Mouse (Mus musculus) urinary bladder, postnatal 4 days (tissue): Measurements from ENCODE around the gene Srrm1.
"Not testable (repeated sequence)": the region's sequence is repeated elsewhere in the genome, so short reads cannot be mapped to it uniquely, and the experiment has no call there.

Experiments used
- DNase-seq, 2 experiments: peaks; one replicate each; pipeline ENCODE4 v3.0.0; 2021 to 2022; ENCODE audit warnings: low spot score in 2 of 2

The Srrm1 gene

DNA sequence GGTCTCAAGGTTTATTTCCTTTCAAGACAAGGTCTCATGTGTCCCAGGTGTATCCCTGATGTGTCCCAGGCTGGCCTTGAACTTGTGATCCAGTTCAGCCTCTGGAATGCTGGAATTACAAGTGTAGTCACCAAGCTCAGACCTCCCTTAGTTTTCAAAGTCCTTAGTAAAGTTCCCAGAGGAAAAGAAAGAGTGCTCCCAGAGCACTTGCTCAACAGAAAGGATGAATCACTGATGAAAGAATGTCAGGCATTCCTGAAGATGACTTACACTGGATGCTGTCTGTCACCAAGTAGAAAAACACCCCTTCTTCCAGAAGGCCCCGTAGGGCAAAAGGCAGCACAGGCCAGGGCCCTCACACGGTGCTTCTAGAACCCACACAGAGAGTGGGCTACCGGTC lies 52.0 kb downstream of the Srrm1 start:
- DNase-seq, result no peak

- no peak for DNase-seq
These were observed 52.7 kb downstream of the Srrm1 start for GRCm38 (mm10) chr4:135300248-135301041.

- no peak for DNase-seq
These were observed 54.4 kb downstream of the Srrm1 start for GRCm38 (mm10) chr4:135298680-135299079.

DNA sequence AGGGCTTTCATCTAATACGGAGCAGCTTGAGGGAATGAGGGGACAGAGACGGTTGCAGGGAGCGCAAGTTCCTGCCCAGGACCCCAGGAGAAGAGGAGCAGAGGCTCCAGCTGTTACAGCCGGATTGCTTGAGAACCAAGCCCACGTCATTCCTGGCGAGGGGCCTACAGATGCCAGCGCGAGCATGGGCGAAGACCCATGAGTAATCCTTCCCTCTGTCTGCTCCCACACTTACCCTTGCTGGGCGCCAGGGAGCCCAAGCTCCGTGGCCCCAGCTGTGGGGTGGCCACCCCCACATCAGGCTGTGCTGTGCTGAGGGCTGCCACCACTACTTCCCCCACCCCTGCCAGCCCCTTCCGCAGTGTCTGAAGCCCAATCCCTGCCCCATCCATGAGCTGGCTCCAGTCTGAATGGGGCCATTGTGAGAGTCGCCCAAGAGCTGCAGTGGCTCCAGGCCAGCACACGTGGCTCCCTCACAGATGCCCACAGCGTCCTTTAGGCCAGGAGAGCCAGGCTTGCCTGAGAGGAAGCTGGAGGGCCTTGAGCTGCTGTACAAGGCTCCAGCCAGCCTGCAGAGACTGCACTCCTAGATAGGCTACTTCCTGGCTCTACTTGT lies 55.1 kb downstream of the Srrm1 start:
- no peak for DNase-seq

- no peak for DNase-seq
These were observed 56.0 kb downstream of the Srrm1 start for GRCm38 (mm10) chr4:135297146-135297545.

GRCm38 (mm10) chr4:135296565-135296964 lies 56.6 kb downstream of the Srrm1 start:
- DNase-seq, result no peak

DNA sequence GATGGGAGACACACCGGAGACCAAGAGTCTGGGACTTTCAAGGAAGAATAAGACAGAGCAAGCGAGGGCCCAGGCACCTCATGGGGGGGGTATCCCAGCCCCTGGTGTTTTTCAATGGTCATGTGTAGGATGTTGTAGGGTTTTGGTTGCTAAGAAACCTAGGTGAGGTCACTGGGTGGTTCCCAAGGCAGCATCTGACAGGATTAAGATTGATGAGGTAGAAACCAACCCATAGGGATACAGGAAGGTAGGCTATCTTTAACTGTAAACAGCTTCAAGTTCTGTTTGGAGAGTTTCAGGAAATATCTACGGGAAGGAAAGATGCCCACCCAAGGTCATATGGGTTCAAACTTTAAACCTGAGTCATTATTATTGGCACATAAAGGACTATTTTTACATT lies 59.3 kb downstream of the Srrm1 start:
- no peak for DNase-seq

- no peak for DNase-seq
These were observed 60.5 kb downstream of the Srrm1 start for GRCm38 (mm10) chr4:135292477-135293089.

GRCm38 (mm10) chr4:135291841-135292240 lies 61.3 kb downstream of the Srrm1 start:
- no peak for DNase-seq

- no peak for DNase-seq
These were observed 61.9 kb downstream of the Srrm1 start for GRCm38 (mm10) chr4:135291199-135291598.

DNA sequence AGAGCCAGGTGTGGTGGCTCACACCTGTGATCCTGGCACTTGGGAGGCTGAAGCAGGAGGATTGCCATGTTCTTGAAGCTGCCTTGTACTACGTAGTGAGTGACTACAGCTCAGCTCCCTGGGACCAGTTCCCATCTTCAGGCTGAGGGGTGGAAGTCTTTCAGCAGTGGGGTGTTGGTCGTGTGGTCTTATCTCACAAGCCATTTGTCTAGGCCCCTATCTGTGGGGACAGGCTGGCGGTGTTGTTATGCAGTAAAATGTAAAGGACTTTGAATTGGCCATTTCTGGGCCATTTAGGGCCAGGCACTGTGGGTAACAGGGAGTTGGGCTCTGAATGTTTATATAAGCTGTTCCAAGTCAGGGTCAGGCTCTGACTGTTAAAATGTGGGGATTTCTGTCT lies 65.1 kb downstream of the Srrm1 start:
- no peak for DNase-seq

DNA sequence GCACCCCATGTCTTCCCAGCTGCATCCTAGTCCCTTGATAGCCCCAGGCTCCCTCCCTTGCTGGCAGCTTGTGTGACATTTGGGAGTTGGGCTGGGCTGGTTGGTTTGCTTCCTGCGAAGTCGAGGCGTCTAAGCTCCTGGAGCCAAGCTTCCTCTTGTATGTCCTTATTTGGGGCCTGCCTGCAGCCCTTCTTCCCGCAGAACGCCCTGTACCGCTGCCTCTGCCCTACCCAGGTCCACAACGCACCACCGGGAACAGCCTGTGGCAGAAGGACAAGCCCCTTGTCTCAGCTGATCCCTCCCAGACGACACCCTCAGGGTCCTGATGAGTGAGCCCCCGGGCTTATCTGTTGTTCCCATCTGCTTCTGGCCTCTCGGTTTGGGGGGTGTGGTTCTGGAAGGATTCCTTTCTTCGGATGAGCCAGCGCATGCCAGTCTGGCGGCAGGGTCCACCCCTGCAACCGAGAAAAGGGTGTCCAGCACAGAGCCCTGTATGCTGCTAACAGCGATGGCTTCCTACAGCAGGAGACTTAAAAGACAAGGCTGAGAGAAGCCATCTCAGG lies 66.2 kb downstream of the Srrm1 start:
- peak in 1 of 2 experiments; percentile 49 for DNase-seq

- no peak for DNase-seq
These were observed 67.0 kb downstream of the Srrm1 start for GRCm38 (mm10) chr4:135286033-135286622.

DNA sequence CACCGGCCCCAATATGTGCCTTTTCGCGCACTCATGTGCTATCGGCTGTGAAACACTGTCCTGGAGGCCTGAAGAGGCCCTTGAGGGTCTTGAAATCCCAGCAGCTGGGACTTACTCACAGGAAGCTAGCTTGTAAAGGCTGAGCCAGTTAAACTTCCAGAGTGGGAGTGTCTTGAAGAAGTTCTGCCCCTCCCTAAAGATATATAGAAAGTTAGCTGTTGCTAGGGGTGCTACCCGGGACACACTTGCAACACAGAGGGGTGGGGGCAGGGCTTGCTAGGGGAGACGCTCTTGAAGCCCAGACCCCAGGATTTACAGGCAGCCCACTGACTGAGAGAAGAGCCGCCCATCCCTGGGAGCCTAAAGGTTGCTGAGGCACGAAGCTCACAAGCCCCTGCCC lies 67.7 kb downstream of the Srrm1 start:
- DNase-seq, result no peak

- no peak for DNase-seq
These were observed 69.2 kb downstream of the Srrm1 start for GRCm38 (mm10) chr4:135283875-135284274.

DNA sequence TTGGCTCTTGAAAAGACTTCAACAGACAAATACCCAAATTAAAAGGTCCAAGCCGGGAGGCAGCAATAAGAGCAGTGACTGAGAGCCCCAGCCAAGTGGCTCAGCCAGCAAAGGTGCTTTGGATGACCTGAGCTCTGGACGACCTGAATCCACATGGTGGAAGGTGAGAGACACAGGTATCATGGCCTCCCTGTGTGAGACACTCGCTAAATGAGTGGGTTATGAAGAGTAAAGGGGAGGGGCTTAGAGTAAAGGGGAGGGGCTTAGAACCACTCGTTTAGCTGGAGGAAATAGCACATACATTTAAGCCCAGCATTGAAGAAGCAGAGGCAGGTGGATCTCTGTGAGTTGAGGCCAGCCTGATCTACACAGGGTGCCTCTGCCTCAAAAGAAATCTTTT lies 69.7 kb downstream of the Srrm1 start:
- no peak for DNase-seq

GRCm38 (mm10) chr4:135282651-135283290 lies 70.3 kb downstream of the Srrm1 start:
- DNase-seq, result no peak

DNA sequence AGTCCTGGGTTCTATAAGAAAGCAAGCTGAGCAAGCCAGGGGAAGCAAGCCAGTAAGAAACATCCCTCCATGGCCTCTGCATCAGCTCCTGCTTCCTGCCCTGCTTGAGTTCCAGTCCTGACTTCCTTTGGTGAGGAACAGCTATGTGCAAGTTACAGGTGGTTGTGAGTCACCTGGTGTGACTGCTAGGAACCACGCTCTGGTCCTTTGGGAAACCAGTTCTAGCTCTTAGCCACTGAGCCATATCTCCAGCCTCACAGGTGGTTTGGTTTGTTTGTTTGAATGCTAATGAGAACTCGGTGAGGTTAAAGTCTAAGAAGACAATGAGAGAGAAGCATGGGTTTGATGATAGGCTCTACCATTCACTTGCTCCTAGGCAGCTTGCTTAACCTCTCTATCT lies 73.1 kb downstream of the Srrm1 start:
- DNase-seq, result not testable (repeated sequence)

DNA sequence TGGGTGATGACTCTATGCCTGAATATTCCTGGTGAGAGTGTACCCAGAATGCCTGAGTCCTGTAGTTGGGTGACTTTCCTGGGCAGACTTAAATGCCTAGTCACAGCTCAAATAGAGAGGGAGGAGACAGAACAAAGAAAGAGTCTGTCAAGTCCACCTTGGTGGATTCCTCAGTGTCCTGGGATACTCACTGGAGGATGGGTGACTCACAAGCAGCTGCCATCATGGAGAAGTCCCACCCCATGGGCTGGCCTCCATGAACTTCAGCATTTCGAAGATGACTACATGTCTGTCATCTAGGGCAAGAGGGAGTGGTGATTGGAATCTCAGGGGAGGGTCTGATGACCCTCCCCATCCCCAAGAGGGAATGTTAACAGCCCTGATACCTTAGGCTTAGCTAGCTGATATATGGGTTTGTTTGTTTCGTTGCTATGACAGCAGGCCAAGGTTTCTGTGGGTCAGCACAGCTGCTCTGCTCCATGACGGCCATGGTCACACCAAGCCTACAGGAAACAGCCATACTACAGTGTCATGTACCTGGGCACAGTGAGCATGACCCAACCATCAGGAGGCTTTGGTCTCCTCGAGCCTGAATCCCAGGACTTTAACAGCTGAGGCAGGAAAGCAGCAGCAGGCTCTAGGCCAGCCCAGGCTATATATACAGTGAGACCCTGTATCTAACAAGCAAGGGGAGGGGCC lies 76.3 kb downstream of the Srrm1 start:
- no peak for DNase-seq

- no peak for DNase-seq
These were observed 78.4 kb downstream of the Srrm1 start for GRCm38 (mm10) chr4:135274761-135275160.

DNA sequence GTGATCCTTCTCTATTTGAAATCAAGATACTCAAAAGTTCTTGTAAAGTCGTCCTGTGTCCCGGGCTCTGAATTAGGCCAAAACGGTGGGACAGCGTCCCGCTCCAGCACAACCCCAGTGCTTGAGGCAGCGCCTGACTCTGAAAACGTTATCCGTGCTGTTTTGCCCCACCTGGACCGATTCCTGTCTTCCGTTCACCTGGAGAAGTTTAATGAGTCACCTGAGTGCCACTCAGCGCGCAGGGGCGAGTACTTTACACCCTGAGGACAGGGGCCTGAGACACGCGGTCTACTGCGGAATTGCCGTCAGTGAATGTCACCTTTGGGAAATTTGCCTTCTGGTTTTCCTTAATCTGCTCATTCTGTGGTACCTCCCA lies 79.8 kb downstream of the Srrm1 start:
- DNase-seq, result no peak
